Mouse (Mus musculus): ENCODE results near the gene Nrp2.

- TF ChIP-seq CTCF (IDR thresholded peaks at IDR 0.05; ENCODE audit: borderline replicate concordance, insufficient read depth, low read depth, low read length) (no peak), POLR2A (IDR thresholded peaks at IDR 0.05; ENCODE audit: borderline replicate concordance, insufficient read depth, low read length) (no peak)
These were observed 24.1 kb downstream of the Nrp2 start for GRCm38 (mm10) chr1:62727191-62727590.

Data from cerebellum, adult 2 months (tissue).